ENCODE assay signal across 20 mouse cellular contexts in genomic region chr14:18221977-18222376, GRCm38 (mm10).
"Had no signal": no experiment of that assay in that cellular context is flagged by ENCODE, and none has a peak within 500 bp of the region (broad histone marks: within the 10 kb centered on the region; RNA-seq: fewer than 3 reads in every experiment).

No protein-coding gene starts in this region.

- H3K27ac ChIP-seq: lung, embryonic 15.5 days; macrophage; midbrain, embryonic 13.5 days; midbrain, embryonic 15.5 days; neural tube, embryonic 13.5 days; neural tube, embryonic 15.5 days had no signal

- DNase-seq: liver, postnatal 0 days; lung, adult 2 months; lung, postnatal 14 days; lung, postnatal 36 days; retina, postnatal 1 day; right cerebral cortex, adult 18-20 months; right cerebral cortex, postnatal 25 days; right cerebral cortex, postnatal 4 days; spleen, adult 18-20 months; thymus, adult 18-20 months; thymus, postnatal 14 days; thymus, postnatal 36 days had no signal

- ATAC-seq: liver, postnatal 0 days; lung, postnatal 0 days; midbrain, embryonic 13.5 days; midbrain, embryonic 15.5 days had no signal

- H3K4me3 ChIP-seq: lung, embryonic 15.5 days; megakaryocyte, embryonic 14.5 days; midbrain, embryonic 13.5 days; midbrain, embryonic 15.5 days; neural tube, embryonic 13.5 days; neural tube, embryonic 15.5 days had no signal
